Mouse (Mus musculus) fibroblast of lung, adult 2 months (primary cell): Measurements from ENCODE around the gene Atp13a2.

Experiments used
- DNase-seq: peaks from one replicate; pipeline ENCODE4 v3.0.0-alpha.2; 2011; ENCODE audit warnings: low read depth

The Atp13a2 gene

DNA sequence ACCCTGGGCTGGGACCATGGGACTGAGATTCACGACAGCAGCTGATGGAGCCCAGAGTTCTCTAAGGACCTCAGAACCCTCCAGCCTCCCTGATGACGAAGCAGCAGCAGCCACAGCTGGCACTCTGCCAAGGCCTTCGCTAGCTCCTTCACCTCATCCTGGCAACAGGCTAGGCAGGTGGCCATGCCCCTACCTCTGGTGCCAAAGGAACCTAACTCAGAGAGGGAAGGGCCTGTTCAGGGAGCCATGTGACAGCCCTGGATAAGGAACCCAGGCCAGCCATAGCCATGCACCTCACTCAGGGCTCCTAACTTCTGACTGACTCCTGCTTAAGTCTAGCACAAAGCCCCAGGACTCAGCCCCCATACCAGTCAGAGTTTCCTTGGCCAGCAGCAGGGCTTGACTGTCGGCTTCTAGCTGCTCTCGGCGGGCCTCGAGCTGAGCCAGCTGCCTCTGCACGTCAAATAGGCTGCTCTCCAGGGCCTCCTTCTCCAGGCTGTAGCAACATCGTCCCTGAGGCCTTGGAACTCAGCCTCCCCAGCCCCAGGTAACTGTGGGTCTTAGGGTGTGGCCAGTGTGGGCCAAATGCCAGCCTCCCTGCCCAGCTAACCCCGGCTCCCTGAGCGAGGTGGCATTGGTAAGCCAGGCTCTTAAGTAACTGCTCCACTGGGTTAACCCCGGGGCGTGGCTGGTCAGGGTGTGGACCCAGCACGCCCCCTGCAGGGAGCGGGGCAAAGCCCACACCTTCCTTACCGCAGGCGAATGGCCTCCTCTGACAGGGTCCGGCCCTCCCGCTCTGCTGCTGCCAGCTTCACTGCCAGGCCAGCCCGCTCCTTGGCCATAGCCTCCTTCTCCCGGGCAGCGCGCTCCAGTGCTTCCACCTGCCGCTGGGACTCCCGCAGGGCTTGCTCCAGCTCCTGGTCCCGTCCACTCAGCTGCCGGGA is 47.2 kb downstream of the Atp13a2 start:
- no peak for DNase-seq

- no peak for DNase-seq
Observed at GRCm38 (mm10) chr4:141041117-141041516, 54.4 kb downstream of the Atp13a2 start.

DNA sequence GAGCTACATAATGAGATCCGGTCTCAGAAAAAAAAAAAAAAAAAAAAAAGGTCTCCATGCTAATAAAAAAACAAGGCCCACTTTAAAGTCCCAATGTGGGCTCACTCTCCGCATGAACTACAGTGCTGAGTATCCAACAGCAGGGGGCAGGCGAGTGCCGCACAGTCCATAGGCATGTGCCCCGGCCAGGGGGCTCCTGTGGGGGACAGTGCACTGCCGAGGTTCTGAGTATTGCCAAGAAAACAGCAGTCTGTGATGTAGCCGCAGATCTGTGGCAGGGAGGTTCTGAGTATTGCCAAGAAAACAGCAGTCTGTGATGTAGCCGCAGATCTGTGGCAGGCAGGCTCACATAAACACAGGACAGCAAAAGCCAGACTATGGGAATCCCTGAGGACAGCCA is 58.1 kb downstream of the Atp13a2 start:
- no peak for DNase-seq

GRCm38 (mm10) chr4:141048810-141049475 is 62.3 kb downstream of the Atp13a2 start:
- no peak for DNase-seq

DNA sequence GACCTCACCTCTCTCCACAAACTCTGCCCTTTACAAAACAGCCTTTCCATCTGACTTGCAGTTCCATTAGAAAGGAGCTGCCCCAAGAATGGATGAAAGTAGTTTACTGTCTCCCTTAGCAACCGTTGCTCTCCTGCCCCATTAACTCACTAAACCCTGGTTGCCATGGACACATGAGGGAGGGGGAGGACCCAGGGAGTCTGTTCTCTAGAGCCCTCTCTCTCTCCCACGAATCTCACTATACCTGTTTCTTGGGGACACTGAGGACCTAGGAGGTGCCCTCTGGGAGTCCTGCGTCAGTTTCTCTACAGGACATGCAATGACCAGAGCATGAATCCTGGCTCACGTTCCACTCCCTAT is 62.8 kb downstream of the Atp13a2 start:
- no peak for DNase-seq

GRCm38 (mm10) chr4:141052442-141052841 is 65.8 kb downstream of the Atp13a2 start:
- no peak for DNase-seq

DNA sequence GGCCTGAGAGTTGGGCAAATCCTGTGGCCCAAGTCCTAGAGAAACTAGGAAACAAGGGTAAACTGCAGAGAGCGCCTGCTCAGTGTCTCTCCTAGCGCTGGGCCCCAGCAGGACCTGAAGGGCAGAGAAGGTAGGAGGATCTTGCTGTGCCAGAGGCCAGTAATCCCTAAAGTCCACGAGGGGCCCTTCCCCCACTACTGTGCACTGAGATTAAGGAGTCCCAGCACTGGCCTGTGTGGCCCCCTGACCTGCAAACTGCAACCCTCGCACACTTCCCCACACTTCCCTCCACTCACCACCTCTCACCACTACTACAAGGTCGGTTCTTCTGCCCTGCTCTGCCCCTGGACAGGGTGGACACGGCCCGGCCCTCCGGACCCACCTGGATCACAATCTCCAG is 66.5 kb downstream of the Atp13a2 start:
- DNase-seq, result no peak

DNA sequence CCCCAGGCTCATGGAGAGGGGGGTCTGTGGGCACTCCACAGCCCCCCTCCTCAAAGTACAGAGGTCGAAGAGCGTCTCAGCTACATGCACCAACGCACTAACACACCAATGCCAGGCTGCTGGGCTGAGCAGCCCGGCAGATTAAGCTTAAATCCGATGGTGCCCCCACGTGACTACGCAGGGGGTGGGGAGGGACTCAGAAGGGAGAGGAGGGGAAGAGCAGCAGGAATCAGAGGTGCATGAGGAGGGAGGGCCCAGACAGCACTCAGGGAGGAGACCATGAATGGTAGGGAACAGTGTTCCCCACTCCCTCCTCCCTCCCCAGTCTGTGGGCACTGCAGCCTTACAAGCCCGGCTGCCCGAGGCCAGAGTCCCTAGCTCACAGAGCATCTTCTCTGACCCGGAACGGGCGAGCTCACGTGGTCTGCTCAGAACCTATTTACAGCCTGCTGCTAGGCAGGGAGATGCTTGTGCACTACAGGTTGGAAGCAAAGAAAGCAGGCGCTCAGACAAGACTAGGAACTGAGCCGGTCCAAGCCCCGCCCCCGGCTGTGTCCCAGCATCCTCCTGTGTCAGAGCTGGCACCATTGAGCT is 67.0 kb downstream of the Atp13a2 start:
- DNase-seq, result no peak
